Mouse (Mus musculus) E14TG2a.4 (cell line): ENCODE data around the gene Supt5.

Experiments used
- H3K27me3 ChIP-seq: 2 replicates; pipeline ENCODE4 v1.6.1; 2014; ENCODE audit warnings: low read length, control low read depth; ENCODE audit not compliant: insufficient read depth
- H3K36me3 ChIP-seq: 2 replicates; pipeline ENCODE4 v1.6.1; 2014; ENCODE audit warnings: low read length, control low read depth; ENCODE audit not compliant: insufficient read depth
- H3K4me1 ChIP-seq: replicated peaks from 2 replicates; pipeline ENCODE4 v1.6.1; 2014; ENCODE audit warnings: low read depth, low read length, control low read depth
- H3K4me3 ChIP-seq: replicated peaks from 2 replicates; pipeline ENCODE4 v1.5.1; 2014; ENCODE audit warnings: mild to moderate bottlenecking, low read length
- H3K9me3 ChIP-seq: 2 replicates; pipeline ENCODE4 v1.6.1; 2014; ENCODE audit warnings: low read length, control low read depth
- CTCF ChIP-seq: conservative IDR thresholded peaks from 2 replicates; pipeline ENCODE4 v1.5.1; 2014; ENCODE audit warnings: low read length
- NANOG ChIP-seq: IDR thresholded peaks from 2 replicates; pipeline ENCODE4 v1.6.1; 2014; ENCODE audit warnings: borderline replicate concordance, low read length, mixed read lengths
- POU5F1 ChIP-seq: IDR thresholded peaks from 2 replicates; pipeline ENCODE4 v1.6.1; 2014; ENCODE audit warnings: low read length, borderline replicate concordance

Gene Supt5

DNA sequence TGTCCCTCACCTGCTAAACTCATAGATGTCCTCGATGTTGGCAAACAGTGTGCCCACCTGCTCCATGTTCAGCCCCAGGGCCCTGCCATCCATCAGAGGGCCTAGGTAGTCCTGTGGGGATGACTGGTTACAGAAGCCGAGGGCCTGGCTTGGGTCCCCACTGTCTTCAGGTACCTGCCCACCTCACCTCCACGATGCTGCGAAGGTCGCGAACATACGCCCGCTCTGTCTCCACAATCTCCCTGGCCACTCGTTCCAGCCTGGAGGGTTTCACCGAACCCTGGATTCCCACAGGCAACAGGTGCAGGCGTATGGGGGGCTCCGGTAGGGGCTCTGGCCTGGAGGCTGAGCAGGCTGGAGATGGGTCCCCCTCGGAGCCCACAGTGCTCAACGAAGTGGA is 31.5 kb upstream of the Supt5 start:
- no peak overlapping the region for H3K4me3 ChIP-seq
- peaks cover 47% of the 10 kb centered on the region for H3K36me3 ChIP-seq
- peaks cover 52% of the 10 kb centered on the region for H3K4me1 ChIP-seq
- no peaks in the 10 kb centered on the region for H3K9me3 ChIP-seq
- H3K27me3 ChIP-seq = peaks cover 38% of the 10 kb centered on the region
- TF ChIP-seq CTCF = no peak
- no peak for TF ChIP-seq POU5F1
- TF ChIP-seq NANOG = no peak

DNA sequence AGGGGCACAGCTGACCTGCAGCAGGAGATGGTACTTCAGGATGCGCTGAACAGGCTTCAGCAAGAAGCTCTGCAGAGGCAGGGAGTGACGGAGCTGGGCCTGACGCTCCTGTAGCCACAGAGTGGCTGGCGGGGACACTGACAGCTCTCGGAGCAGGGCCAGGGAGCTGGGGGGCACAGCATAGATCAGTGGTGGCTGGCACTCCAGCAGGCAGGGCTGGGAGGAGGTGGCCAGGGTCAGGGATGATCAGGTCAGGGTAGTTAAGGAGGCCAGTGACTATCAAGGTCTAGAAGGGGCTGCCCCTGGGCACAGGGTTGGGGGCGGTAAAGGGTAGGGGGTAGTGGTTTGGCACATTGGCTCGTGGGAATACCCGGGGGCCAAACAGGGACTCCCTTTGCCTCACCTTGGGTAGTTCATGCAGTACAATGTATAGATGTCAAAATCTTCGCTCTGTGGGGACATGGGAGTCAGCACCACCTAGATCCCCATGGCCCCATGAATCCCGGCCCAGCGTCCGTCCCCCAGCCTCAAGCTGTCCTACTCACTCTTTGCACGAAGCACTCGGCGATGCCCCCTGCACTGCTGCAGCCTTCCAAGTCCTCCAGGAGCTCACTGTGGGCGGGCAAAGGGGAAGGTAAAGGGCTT is 29.9 kb upstream of the Supt5 start:
- Histone ChIP-seq H3K27me3 (peaks cover 51% of the 10 kb centered on the region), H3K4me3 (no peak overlapping the region), H3K4me1 (peaks cover 36% of the 10 kb centered on the region), H3K9me3 (no peaks in the 10 kb centered on the region), H3K36me3 (peaks cover 62% of the 10 kb centered on the region)
- no peak for TF ChIP-seq POU5F1

DNA sequence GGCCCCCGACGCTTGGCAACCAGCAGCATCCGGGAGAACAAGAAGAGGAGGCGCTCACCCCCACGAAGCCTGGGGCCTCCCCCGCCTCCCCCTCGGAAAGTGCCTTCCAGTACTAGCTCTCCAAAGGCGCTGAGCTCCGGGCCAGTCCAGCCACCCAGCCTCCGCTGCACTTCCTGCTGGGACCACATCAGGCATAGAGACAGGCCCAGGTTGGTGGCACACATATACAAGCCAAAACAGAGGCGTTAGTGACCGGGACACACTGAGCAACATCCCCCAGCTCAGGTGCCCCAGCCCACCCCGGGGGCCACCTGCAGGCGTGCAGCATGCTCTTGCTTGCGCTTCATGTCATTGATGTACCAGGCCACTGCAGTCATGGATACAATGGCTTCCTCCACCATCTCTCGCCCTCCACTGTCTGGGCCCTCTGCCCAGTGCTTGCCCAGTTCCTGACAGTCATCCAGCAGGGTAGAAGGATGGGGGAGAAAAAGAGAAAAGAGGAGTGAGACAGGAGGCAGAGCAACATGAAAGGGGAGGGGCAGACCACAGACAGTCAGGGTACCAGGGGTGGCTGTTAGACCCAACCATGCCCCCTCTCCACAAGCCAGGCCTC is 29.2 kb upstream of the Supt5 start:
- Histone ChIP-seq H3K27me3 (peaks cover 51% of the 10 kb centered on the region), H3K36me3 (peaks cover 63% of the 10 kb centered on the region), H3K4me3 (no peak overlapping the region), H3K4me1 (peaks cover 37% of the 10 kb centered on the region), H3K9me3 (no peaks in the 10 kb centered on the region)
- no peak for TF ChIP-seq NANOG
- TF ChIP-seq POU5F1 = no peak
- TF ChIP-seq CTCF = no peak

DNA sequence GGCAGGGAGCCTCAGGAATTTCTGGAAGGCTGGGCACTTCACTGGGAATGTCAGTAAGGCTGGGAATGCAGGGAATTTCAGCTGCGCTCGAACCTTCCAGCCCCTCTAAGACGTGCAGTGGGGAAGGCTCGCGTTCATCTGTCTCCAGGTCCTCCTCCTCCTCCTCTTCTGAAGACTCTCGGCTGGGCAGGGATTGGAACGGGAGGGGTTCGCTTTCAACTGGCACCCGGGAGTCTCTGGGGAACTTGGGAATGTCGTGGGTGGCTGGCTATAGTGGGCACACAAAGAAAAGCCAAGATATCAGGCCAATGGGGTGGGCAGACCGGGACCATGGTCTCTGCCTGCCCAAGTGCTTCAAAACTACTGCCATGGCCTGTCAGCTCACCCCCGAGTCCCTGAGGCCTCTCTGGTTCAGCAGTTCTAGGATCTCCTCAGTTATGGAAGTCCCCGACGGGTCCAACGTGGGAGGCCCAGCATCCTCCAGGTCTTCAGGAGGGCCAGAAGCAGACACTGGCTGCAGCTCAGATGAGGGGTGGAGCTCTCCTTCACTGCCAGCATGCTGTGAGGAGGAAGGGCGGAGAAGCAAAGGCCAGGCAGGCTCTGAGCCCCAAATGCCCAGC is 24.0 kb upstream of the Supt5 start:
- peaks cover 42% of the 10 kb centered on the region for H3K4me1 ChIP-seq
- no peak overlapping the region for H3K4me3 ChIP-seq
- TF ChIP-seq POU5F1 = no peak
- TF ChIP-seq NANOG = no peak
- TF ChIP-seq CTCF = no peak
- peaks cover 50% of the 10 kb centered on the region for H3K27me3 ChIP-seq
- peaks cover 7% of the 10 kb centered on the region for H3K9me3 ChIP-seq
- H3K36me3 ChIP-seq = peaks cover 69% of the 10 kb centered on the region

DNA sequence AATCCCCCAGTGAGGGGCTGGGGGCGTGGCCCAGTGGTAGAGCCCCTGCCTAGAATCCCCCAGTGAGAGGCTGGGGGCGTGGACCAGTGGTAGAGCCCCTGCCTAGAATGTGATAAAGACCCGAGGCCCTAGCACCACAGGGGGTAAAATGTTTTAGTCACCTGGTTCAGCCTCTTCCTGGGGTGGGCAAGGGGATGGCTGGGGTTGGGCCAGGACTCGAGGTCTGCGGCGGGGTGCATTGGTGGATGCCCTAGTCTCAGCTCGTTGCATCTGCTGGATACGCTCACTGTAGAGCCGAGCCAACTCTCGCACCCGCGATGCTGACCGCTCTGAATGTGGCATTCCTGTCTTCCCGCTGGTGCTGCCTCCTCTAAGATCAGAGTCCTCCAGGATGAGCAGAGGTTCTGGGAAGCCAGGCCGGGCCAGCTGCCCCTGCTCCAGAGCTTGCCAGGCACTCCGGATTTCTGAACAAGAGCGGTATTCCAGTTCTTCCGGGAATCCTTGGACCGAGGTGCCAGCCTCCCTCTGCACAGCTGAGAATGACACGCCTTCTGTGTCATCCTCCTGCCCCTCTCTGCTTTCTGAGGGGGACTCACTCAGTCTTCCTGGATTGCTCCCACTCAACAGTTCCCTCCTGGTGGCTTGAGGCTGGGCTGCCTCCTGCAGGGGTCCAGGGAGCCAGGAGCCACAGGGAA is 23.2 kb upstream of the Supt5 start:
- H3K36me3 ChIP-seq = peaks cover 61% of the 10 kb centered on the region
- peaks cover 50% of the 10 kb centered on the region for H3K27me3 ChIP-seq
- H3K9me3 ChIP-seq = peaks cover 7% of the 10 kb centered on the region
- peaks cover 47% of the 10 kb centered on the region for H3K4me1 ChIP-seq
- H3K4me3 ChIP-seq = 0 out of 2 replicates have a peak overlapping the region, but pooled peaks have one; percentile 26
- TF ChIP-seq POU5F1 = no peak
- TF ChIP-seq CTCF = no peak
- no peak for TF ChIP-seq NANOG

DNA sequence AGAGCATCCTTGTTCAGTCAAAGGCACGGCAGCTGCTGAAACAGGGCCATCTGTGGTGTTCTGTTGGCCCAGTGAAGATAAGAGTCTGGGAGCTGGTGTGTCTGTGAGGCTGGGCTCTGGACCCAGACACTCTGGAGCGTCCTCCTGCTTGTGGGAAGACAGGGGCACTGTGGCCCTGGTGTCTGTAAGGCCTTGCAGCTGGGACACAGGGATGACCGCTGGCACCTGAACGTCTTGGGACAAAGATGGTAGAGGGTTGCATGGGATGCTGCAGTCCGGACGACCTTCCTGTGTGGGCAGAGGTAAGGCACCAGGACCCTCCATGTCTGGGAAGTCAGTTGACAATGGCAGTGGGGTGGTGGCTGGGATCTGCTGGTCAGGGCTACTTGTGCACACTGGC is 21.7 kb upstream of the Supt5 start:
- no peak for TF ChIP-seq POU5F1
- TF ChIP-seq NANOG = no peak
- no peak for TF ChIP-seq CTCF
- peaks cover 51% of the 10 kb centered on the region for H3K4me1 ChIP-seq
- no peak overlapping the region for H3K4me3 ChIP-seq
- H3K27me3 ChIP-seq = peaks cover 37% of the 10 kb centered on the region
- peaks cover 7% of the 10 kb centered on the region for H3K9me3 ChIP-seq
- peaks cover 63% of the 10 kb centered on the region for H3K36me3 ChIP-seq

DNA sequence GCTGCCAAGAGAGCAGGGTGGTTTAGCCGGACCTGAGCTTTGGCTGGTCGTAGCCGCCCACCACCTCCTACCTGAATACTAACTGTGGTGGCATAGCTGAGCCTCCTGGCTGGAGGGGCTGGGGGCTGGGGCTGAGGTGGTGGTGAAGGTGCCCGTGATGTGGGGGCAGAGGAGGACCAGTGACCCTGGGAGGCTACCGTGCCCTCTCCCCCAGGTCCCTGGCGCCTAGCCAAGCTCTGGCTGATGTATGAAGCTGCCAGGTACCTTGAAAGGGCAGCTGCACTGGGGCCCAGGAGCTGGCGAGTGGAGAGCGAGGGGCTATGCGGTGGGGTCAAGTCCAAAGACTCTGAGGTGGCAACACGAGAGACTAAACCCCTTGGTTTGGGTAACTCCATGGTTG is 21.3 kb upstream of the Supt5 start:
- Histone ChIP-seq H3K9me3 (peaks cover 7% of the 10 kb centered on the region), H3K27me3 (peaks cover 33% of the 10 kb centered on the region), H3K4me1 (peaks cover 55% of the 10 kb centered on the region), H3K36me3 (peaks cover 64% of the 10 kb centered on the region), H3K4me3 (no peak overlapping the region)
- TF ChIP-seq NANOG = no peak
- TF ChIP-seq CTCF = no peak
- TF ChIP-seq POU5F1 = no peak

DNA sequence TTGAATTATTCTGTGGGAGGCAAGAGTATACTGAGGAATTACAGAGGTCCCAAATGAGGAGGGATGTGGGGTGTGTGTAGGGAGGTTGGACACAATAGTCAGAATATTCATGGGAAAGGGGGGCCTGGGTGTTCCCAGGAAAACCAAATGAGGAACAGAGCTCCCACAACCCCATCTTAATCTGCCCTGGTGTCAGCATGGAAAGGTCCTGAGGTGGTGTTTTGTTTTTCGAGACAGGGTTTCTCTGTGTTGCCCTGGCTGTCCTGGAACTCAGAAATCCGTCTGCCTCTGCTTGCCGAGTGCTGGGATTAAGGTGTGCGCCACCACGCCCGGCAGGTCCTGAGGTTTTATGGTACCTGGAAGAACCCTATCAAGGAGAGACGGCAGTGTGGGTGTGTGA is 19.9 kb upstream of the Supt5 start:
- no peak overlapping the region for H3K4me3 ChIP-seq
- peaks cover 66% of the 10 kb centered on the region for H3K36me3 ChIP-seq
- no peak for TF ChIP-seq NANOG
- no peak for TF ChIP-seq POU5F1
- no peak for TF ChIP-seq CTCF
- peaks cover 7% of the 10 kb centered on the region for H3K9me3 ChIP-seq
- peaks cover 22% of the 10 kb centered on the region; the same call in 1 of the 2 replicates for H3K27me3 ChIP-seq
- peaks cover 68% of the 10 kb centered on the region for H3K4me1 ChIP-seq
